Mouse (Mus musculus) heart, postnatal 0 days (tissue): ENCODE measurements around the gene Cux2. TPM values are rescaled to one million over a fixed set of nuclear protein-coding genes. Genes with fewer than 3 reads are reported as not detected.

ENCODE experiments used
- ATAC-seq: fragments of 200-750 bp; cut with Nextera tagmentation; 2 replicates; pipeline ENCODE4 v1.8.0; 2017; ENCODE audit warnings: low read depth, moderate number of reproducible peaks, moderate library complexity; ENCODE audit not compliant: insufficient read depth
- DNase-seq: peaks from one replicate; pipeline ENCODE4 v3.0.0-alpha.2; 2016; ENCODE audit warnings: low spot score
- H3K27ac ChIP-seq: fragments of 300-500 bp; sonication (generic); 2 replicates; pipeline ENCODE4 v1.5.1; 2014; ENCODE audit warnings: low read depth, mild to moderate bottlenecking
- H3K27me3 ChIP-seq: fragments of 300-500 bp; sonication (generic); 2 replicates; pipeline ENCODE4 v1.6.1; 2014; ENCODE audit warnings: low read length, mixed read lengths; ENCODE audit not compliant: control insufficient read depth, insufficient read depth
- H3K36me3 ChIP-seq: fragments of 300-500 bp; sonication (generic); replicated peaks from 2 replicates; pipeline ENCODE4 v1.6.1; 2014; ENCODE audit warnings: low read length, mixed read lengths; ENCODE audit not compliant: control insufficient read depth, insufficient read depth
- H3K4me1 ChIP-seq: fragments of 300-500 bp; sonication (generic); 2 replicates; pipeline ENCODE4 v1.6.1; 2014; ENCODE audit warnings: antibody characterized with exemption; ENCODE audit not compliant: control insufficient read depth, insufficient read depth
- H3K4me2 ChIP-seq: fragments of 300-500 bp; sonication (generic); 2 replicates; pipeline ENCODE4 v1.6.1; 2014; ENCODE audit warnings: low read depth, mild to moderate bottlenecking, low read length, moderate library complexity
- H3K4me3 ChIP-seq: fragments of 300-500 bp; sonication (generic); 2 replicates; pipeline ENCODE4 v1.5.1; 2014; ENCODE audit warnings: low read depth, low read length
- H3K9ac ChIP-seq: fragments of 300-500 bp; sonication (generic); replicated peaks from 2 replicates; pipeline ENCODE4 v1.6.1; 2014; ENCODE audit warnings: low read depth, low read length, mixed read lengths
- H3K9me3 ChIP-seq: fragments of 300-500 bp; sonication (generic); replicated peaks from 2 replicates; pipeline ENCODE4 v1.6.1; 2016; ENCODE audit warnings: low read length; ENCODE audit not compliant: control insufficient read depth
- CTCF ChIP-seq: IDR thresholded peaks from 2 replicates; pipeline ENCODE4 v1.5.1; 2016; ENCODE audit warnings: antibody characterized with exemption, control low read depth, low read depth
- EP300 ChIP-seq: IDR thresholded peaks from 2 replicates; pipeline ENCODE4 v1.6.1; 2016; ENCODE audit warnings: antibody characterized with exemption, low read depth
- WGBS: fragments of 180-500 bp; shearing (Covaris S2); extraction: QIAGEN DNeasy Blood & Tissue Kit; methylation state at CpG from one replicate; pipeline ENCODE4 v1.1.7; 2014; 5-methylcytosine and 5-hydroxymethylcytosine counted together
- polyA plus RNA-seq: library from polyadenylated mRNA; unstranded; fragments of >200 nt; fragmentation: Nextera tagmentation; extraction: Ambion mirVana; gene quantifications from 2 replicates; pipeline ENCODE4 v1.2.1, GENCODE M21; 2015
- total RNA-seq: library from RNA; depleted of rRNA; stranded (reverse); fragments of >200 nt; gene quantifications from 2 replicates; pipeline ENCODE4 v1.2.3, GENCODE M21; 2014; ENCODE audit warnings: low replicate concordance

Cux2 gene
- total and polyA plus RNA-seq, 2 experiments from 2014 or later = 1.3 to 9.5 TPM

GRCm38 (mm10) chr5:121916813-121917212, 133.1 kb downstream of the Cux2 start:
- TF ChIP-seq EP300 = no peak
- TF ChIP-seq CTCF = no peak
- H3K4me2 ChIP-seq = no peak overlapping the region
- H3K27ac ChIP-seq = no peak overlapping the region
- H3K4me1 ChIP-seq = no peaks in the 10 kb centered on the region
- no peaks in the 10 kb centered on the region for H3K27me3 ChIP-seq
- DNase-seq = no peak
- no peaks in the 10 kb centered on the region for H3K36me3 ChIP-seq
- ATAC-seq = no peak
- WGBS = 81% methylated on average over 4 of the region's 4 CpGs
- H3K9me3 ChIP-seq = no peaks in the 10 kb centered on the region
- H3K9ac ChIP-seq = no peak overlapping the region
- no peak overlapping the region for H3K4me3 ChIP-seq

- no peak overlapping the region for H3K27ac ChIP-seq
- H3K36me3 ChIP-seq = no peaks in the 10 kb centered on the region
- TF ChIP-seq EP300 = no peak
- no peak for TF ChIP-seq CTCF
- H3K4me2 ChIP-seq = no peak overlapping the region
- no peak overlapping the region for H3K9ac ChIP-seq
- WGBS = 58% methylated on average over 23 of the region's 23 CpGs
- no peaks in the 10 kb centered on the region for H3K4me1 ChIP-seq
- no peak for DNase-seq
- H3K9me3 ChIP-seq = no peaks in the 10 kb centered on the region
- no peak overlapping the region for H3K4me3 ChIP-seq
- no peak for ATAC-seq
- no peaks in the 10 kb centered on the region for H3K27me3 ChIP-seq
These were observed 135.9 kb downstream of the Cux2 start for GRCm38 (mm10) chr5:121913999-121914398.

- WGBS = 83% methylated on average over 21 of the region's 21 CpGs
- TF ChIP-seq EP300 = no peak
- TF ChIP-seq CTCF = no peak
- no peak for ATAC-seq
- DNase-seq = no peak
- no peaks in the 10 kb centered on the region for H3K9me3 ChIP-seq
- H3K27me3 ChIP-seq = no peaks in the 10 kb centered on the region
- no peaks in the 10 kb centered on the region for H3K36me3 ChIP-seq
- no peaks in the 10 kb centered on the region for H3K4me1 ChIP-seq
- no peak overlapping the region for H3K4me2 ChIP-seq
- no peak overlapping the region for H3K27ac ChIP-seq
- no peak overlapping the region for H3K9ac ChIP-seq
- no peak overlapping the region for H3K4me3 ChIP-seq
These were observed 140.5 kb downstream of the Cux2 start for GRCm38 (mm10) chr5:121909226-121909985.

GRCm38 (mm10) chr5:121905671-121906070, 144.2 kb downstream of the Cux2 start:
- TF ChIP-seq EP300 (no peak), CTCF (no peak)
- WGBS = 80% methylated on average over 17 of the region's 17 CpGs
- no peak for ATAC-seq

GRCm38 (mm10) chr5:121904799-121905198, 145.1 kb downstream of the Cux2 start:
- ATAC-seq (no peak), DNase-seq (no peak)
- Histone ChIP-seq H3K27me3 (no peaks in the 10 kb centered on the region), H3K4me1 (no peaks in the 10 kb centered on the region), H3K36me3 (no peaks in the 10 kb centered on the region), H3K4me3 (no peak overlapping the region), H3K9ac (no peak overlapping the region), H3K4me2 (no peak overlapping the region), H3K27ac (no peak overlapping the region), H3K9me3 (no peaks in the 10 kb centered on the region)
- TF ChIP-seq CTCF (no peak), EP300 (no peak)
- WGBS = 91% methylated on average over 14 of the region's 14 CpGs

More at GRCm38 (mm10) chr5:121905671-121906070, 144.2 kb downstream of the Cux2 start:
- DNase-seq = no peak
- Histone ChIP-seq H3K9me3 (no peaks in the 10 kb centered on the region), H3K36me3 (no peaks in the 10 kb centered on the region), H3K4me2 (no peak overlapping the region), H3K4me1 (no peaks in the 10 kb centered on the region), H3K27ac (no peak overlapping the region), H3K4me3 (no peak overlapping the region), H3K9ac (no peak overlapping the region), H3K27me3 (no peaks in the 10 kb centered on the region)
